32 mouse cellular contexts compared by ENCODE assay signal in the genomic region with DNA sequence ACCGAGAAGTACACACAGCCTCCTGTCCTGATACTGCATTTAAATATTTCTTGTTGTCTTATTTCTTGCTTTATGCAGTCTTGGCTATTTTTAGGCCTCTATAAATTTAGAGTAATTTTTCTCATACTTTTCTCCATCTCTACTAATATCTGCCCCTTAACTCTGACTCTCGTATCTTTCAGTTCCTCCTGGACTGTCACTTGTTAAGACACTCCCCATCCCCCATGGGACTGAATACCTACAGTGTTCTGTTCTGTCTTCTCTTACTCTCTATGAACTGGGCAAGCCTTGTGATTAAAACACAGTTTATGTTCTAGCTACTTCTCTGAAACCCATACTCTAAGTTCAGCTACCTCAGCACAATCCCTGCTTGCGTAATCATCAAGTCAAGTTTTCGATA.
"Had no signal": no experiment of that assay in that cellular context is flagged by ENCODE, and none has a peak within 500 bp of the region (broad histone marks: within the 10 kb centered on the region; RNA-seq: fewer than 3 reads in every experiment).

No protein-coding gene starts in this region.

- H3K9me3 ChIP-seq: limb, embryonic 10.5 days; limb, embryonic 12.5 days; limb, embryonic 13.5 days; limb, embryonic 15.5 days; liver, embryonic 12.5 days; liver, embryonic 13.5 days; liver, embryonic 15.5 days; lung, embryonic 15.5 days; megakaryocyte, embryonic 14.5 days; midbrain, embryonic 10.5 days; midbrain, embryonic 12.5 days; midbrain, embryonic 13.5 days; midbrain, embryonic 15.5 days; neural tube, embryonic 12.5 days had no signal

- ATAC-seq: liver, embryonic 12.5 days; liver, postnatal 0 days; lung, postnatal 0 days; midbrain, embryonic 13.5 days; midbrain, embryonic 15.5 days; midbrain, embryonic 16.5 days had no signal

- H3K4me3 ChIP-seq: limb, embryonic 10.5 days; limb, embryonic 12.5 days; limb, embryonic 13.5 days; limb, embryonic 15.5 days; liver, embryonic 12.5 days; liver, embryonic 13.5 days; liver, embryonic 15.5 days; lung, embryonic 15.5 days; megakaryocyte, embryonic 14.5 days; midbrain, embryonic 10.5 days; midbrain, embryonic 12.5 days; midbrain, embryonic 13.5 days; midbrain, embryonic 15.5 days; myocyte; neural tube, embryonic 12.5 days had no signal

- DNase-seq: left cerebral cortex, postnatal 4 days; liver; liver, embryonic 13.5 days; liver, postnatal 0 days; lung, adult 18-20 months; lung, adult 2 months; lung, embryonic 14.5 days; lung, postnatal 10 days; lung, postnatal 14 days; lung, postnatal 36 days; lung, postnatal 4 days; midbrain, embryonic 14.5 days had no signal

- H3K27me3 ChIP-seq: limb, embryonic 12.5 days; limb, embryonic 13.5 days; limb, embryonic 15.5 days; liver, embryonic 12.5 days; liver, embryonic 13.5 days; liver, embryonic 15.5 days; lung, embryonic 15.5 days; megakaryocyte, embryonic 14.5 days; midbrain, embryonic 12.5 days; midbrain, embryonic 13.5 days; midbrain, embryonic 15.5 days; neural tube, embryonic 12.5 days had no signal

- H3K27ac ChIP-seq: limb, embryonic 10.5 days; limb, embryonic 12.5 days; limb, embryonic 13.5 days; limb, embryonic 15.5 days; liver, embryonic 12.5 days; liver, embryonic 13.5 days; liver, embryonic 14.5 days; liver, embryonic 15.5 days; lung, embryonic 15.5 days; macrophage; midbrain, embryonic 10.5 days; midbrain, embryonic 12.5 days; midbrain, embryonic 13.5 days; midbrain, embryonic 15.5 days; neural tube, embryonic 12.5 days had no signal

- H3K4me1 ChIP-seq: limb, embryonic 10.5 days; limb, embryonic 12.5 days; limb, embryonic 13.5 days; limb, embryonic 15.5 days; liver, embryonic 12.5 days; liver, embryonic 13.5 days; liver, embryonic 15.5 days; lung, embryonic 15.5 days; megakaryocyte, embryonic 14.5 days; midbrain, embryonic 10.5 days; midbrain, embryonic 12.5 days; midbrain, embryonic 13.5 days; midbrain, embryonic 15.5 days; neural tube, embryonic 12.5 days had no signal

- H3K36me3 ChIP-seq: limb, embryonic 10.5 days; limb, embryonic 12.5 days; limb, embryonic 13.5 days; limb, embryonic 15.5 days; liver, embryonic 12.5 days; liver, embryonic 13.5 days; liver, embryonic 15.5 days; lung, embryonic 15.5 days; midbrain, embryonic 10.5 days; midbrain, embryonic 12.5 days; midbrain, embryonic 13.5 days; midbrain, embryonic 15.5 days; neural tube, embryonic 12.5 days had no signal

- H3K9ac ChIP-seq: limb, embryonic 12.5 days; limb, embryonic 13.5 days; limb, embryonic 15.5 days; liver, embryonic 12.5 days; liver, embryonic 13.5 days; liver, embryonic 14.5 days; liver, embryonic 15.5 days; liver, postnatal 0 days; lung, embryonic 14.5 days; lung, embryonic 15.5 days; midbrain, embryonic 12.5 days; midbrain, embryonic 13.5 days; midbrain, embryonic 15.5 days; neural tube, embryonic 12.5 days had no signal

- H3K4me2 ChIP-seq: limb, embryonic 12.5 days; limb, embryonic 13.5 days; limb, embryonic 15.5 days; liver, embryonic 11.5 days; liver, embryonic 12.5 days; liver, embryonic 13.5 days; liver, embryonic 15.5 days; lung, embryonic 14.5 days; lung, embryonic 15.5 days; midbrain, embryonic 11.5 days; midbrain, embryonic 12.5 days; midbrain, embryonic 13.5 days; midbrain, embryonic 15.5 days; neural tube, embryonic 12.5 days had no signal
